Mouse (Mus musculus) adrenal gland, postnatal 14 days (tissue): ENCODE data around the gene Mrpl27. TPM values are rescaled to one million over a fixed set of nuclear protein-coding genes. Genes with fewer than 3 reads are reported as not detected.
"Not testable (repeated sequence)": the region's sequence is repeated elsewhere in the genome, so short reads cannot be mapped to it uniquely, and the experiment has no call there.

Experiments
- DNase-seq: peaks from one replicate; pipeline ENCODE4 v3.0.0; 2021; ENCODE audit warnings: mixed read lengths
- long read RNA-seq, 2 experiments: library from polyadenylated mRNA; stranded (forward); transcript quantifications; one replicate each; pipeline ENCODE4 v2.0.0; 2021
- total RNA-seq: library from RNA; stranded (reverse); gene quantifications from 2 replicates; pipeline ENCODE4 v1.2.3, GENCODE M21; 2021

Mrpl27 gene
- total RNA-seq, result 83.5 and 84.1 TPM in 2 replicates
- long read RNA-seq, experiment 1, transcript Mrpl27-201 (4 exons, 756 nt), result major isoform, 92 of 103 reads
- long read RNA-seq, experiment 1, partial matches to known transcripts, result 0 of 103 reads
- long read RNA-seq, experiment 1, other reads (novel, unspliced or antisense), result 6 of 103 reads
- long read RNA-seq, experiment 2, transcript Mrpl27-202 (4 exons, 439 nt), result minor isoform, 5 of 107 reads
- long read RNA-seq, experiment 2, transcript Mrpl27-201 (4 exons, 756 nt), result major isoform, 88 of 107 reads
- long read RNA-seq, experiment 2, partial matches to known transcripts, result 5 of 107 reads
- long read RNA-seq, experiment 2, other reads (novel, unspliced or antisense), result 9 of 107 reads

DNA sequence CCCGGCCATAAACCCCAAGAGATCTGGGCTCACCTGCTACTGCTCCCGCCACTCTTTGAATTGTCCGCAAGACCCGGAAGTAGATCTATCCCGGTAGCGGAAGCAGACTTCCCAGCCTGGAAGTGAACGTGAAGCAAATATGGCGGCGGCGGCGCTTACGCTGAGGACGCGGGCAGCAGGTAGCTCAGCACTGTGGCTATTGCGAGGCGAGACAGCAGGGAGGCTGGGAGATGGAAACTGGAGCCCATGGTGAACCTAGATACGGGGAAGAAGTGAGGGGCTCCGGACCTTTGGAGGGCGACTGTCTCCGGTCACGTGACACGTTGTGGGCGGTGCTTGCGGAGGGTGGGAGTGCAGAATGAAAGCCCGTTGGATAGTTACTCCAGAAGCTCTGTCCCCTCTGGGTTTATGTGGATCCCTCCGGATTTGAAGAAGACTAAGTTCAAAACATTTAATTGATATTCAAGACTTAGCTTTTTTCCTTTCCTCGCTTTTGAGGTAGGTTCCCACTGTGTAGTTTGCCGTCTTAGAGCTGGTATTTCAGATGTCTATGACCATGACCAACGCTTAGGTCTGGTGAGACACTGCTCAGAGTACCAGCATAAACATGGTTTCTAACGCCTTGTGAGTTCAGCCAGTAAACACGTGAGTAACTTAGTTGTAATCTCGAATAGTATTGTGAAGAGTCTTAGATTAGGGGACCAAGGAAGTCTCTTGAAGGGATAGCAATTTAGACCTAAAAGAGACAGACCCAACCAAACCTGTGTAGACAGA, at the start of gene Mrpl27, which contains the start of gene Eme1:
Gene Mrpl27, plus strand, starts transcription at position 105 of the 774 bp plus-strand sequence.
Gene Eme1, minus strand, starts transcription at position 302 of the 774 bp plus-strand sequence.
- DNase-seq, result peak; percentile 90

- DNase-seq, result peak; percentile 73
Observed at GRCm38 (mm10) chr11:94610744-94611740, 42.5 kb upstream of the Mrpl27 start.

GRCm38 (mm10) chr11:94614603-94615002, 39.0 kb upstream of the Mrpl27 start:
- DNase-seq, result no peak

DNA sequence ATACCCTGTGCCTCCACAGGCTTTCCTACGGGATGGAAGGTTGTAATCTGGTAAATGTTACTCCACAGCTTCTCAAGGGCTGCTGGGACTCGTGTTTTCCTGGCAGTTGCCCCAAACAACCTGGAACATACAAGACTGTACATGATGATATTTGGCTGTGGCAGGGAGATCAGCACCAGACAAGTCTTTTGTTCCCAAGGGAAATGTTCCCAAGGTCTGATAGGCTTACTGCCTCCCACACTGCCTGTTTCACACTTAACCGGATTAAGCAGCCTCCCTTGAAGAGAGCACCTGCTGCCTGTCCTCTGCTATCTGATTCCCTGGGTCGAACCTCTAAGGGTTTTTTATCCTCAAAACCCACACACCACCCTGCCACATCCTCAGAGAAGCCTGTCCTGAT, 38.1 kb upstream of the Mrpl27 start:
- DNase-seq, result no peak

- no peak for DNase-seq
Observed at GRCm38 (mm10) chr11:94617646-94618045, 35.9 kb upstream of the Mrpl27 start.

- DNase-seq, result no peak
Observed at GRCm38 (mm10) chr11:94620766-94621457, 32.7 kb upstream of the Mrpl27 start.

DNA sequence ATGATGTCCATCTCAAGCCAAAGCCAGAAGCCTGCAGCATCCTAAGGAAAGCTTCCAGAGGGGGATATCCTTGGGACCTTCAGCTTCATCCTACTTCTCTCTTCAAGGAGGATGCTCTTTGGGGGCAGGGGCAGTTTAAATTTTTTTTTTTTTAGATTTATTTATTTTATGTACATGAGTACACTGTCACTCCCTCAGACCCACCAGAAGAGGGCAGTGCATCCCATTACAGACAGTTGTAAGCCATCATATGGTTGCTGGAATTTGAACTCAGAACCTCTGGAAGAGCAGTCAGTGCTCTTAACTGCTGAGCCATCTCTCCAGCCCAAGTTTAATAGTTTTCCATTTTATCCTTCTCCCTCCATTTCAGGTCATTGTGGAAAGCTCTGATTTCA, 32.1 kb upstream of the Mrpl27 start:
- DNase-seq, result no peak

DNA sequence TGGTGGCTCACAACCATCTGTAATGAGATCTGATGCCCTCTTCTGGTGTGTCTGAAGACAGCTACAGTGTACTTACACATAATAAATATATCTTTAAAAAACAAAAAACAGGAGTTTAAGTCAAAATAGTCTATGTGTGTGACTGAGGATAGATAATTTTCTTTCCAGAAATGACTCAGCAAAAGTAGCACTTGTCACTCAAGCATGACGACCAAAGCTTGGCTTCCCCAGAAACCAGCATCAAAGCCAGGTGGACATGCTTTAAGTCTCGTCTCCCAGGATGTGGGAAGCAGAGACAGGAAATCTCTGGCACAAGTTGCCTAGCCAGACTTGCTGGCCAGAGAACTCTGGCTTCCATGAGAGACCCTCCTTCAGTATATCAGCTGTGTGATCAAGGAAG, 31.4 kb upstream of the Mrpl27 start:
- DNase-seq, result no peak

DNA sequence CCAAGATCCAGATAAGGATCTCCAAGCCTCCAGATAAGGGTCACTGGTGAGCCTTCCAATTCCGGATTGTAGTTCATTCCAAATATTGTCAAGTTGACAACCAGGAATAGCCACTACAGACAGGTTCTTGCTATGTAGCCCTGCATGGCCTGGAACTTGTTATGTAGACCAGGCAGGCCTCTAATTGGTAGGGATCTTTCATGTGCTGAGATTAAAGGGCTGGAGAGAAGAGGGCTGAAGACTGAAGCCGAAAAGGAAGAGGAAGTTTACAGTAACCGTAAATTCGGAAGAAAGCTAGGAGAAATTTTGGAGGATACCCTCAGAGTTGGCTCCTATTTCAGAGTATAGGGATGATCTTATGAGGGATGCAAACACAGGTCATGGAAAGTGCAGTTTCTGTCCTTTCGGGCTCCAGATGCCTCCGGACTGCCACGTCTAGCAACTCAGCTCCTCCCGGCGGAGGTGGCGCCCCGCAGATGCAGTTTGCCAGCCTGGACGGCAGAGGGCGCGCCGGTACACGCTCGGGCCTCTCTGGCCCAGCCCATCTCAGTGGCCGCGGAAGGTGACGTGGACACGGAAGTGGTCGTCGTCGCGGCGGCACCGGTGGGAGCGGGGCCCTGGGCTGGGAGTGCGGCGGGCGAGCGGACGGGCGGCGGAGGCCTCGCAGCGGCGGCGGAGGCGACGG, 24.2 kb upstream of the Mrpl27 start, which contains the start of gene Lrrc59:
Gene Lrrc59, plus strand, starts transcription at position 569 of the 685 bp plus-strand sequence.
- peak; percentile 97 for DNase-seq

GRCm38 (mm10) chr11:94629884-94630198, 23.7 kb upstream of the Mrpl27 start:
- DNase-seq, result no peak

DNA sequence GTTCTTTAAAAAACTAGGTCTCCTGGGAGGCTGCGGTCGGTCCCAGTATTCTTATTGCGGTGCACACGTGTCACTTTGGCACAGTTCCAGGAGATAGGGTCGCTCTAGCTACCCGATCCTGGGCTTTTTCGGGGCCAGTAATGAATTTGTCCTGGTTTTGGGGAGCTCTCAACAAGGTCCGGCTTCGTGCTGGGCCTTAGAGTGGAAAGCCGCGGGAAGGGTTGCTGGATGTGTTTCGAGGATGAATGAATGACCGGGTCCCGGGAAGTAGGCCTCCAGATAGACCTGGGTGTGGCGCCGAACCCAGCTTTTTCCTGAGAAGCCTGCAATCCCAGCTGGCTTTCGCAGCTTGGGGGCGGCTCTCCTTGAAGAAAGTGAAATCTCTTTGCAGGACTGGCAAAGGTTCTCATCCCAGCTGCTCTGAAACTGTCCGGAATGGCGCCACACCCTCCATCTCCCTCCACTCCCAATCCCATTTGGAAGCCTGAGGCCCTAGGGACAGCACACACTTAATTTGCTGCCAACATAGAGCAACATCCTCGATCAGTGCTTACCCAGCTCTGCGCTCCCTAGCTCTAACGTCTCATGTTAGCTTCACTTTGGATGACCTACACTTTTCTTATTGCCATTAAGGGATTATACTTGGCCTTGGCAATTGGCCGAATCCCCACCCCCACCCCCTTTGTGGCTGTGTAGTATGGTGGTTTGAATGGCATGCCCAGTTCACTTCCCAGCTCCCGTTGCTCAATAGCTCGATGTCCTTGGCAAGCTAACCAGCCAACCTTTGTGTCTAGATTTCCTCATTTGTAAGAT, 23.2 kb upstream of the Mrpl27 start:
- DNase-seq, result peak; percentile 76

DNA sequence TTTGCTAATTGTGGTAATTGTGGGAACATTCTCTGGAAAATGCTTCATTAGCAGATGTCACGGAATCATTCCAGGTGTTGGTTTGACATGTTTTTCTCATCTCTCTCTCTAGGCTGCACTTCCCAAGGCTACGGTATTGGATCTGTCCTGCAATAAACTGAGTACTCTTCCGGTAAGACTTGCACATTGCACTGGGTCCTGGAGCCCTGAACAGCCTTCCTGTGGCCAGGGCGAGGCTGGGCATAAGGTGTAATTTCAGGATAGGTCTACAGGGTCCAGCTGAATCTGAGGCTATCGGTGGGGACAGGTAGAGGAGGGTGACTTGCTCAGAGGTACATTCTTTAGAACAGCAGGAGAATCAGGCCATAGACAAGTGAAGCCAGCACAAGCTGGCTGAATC, 21.6 kb upstream of the Mrpl27 start:
- DNase-seq, result no peak

DNA sequence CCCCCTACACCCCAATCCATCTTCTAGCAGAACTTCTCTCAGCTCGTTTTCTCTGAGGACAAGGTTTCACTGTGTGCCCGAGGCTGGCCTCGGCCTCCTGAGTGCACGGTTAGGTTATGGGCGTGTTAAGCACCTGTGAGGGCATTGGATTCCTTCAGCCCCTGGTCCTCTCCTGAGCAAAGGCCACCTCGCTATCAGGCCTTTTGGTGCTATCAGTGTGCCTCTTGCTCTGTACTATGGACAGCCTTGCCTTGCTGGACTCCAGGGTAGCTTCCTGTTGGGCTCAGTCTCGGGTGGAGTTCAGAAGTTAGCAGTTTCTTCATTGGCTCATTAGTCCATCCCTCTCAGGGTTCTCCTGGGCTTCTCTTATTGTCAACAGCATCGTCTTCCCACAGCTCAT, 20.6 kb upstream of the Mrpl27 start:
- no peak for DNase-seq

- DNase-seq, result no peak
Observed at GRCm38 (mm10) chr11:94634431-94634830, 19.1 kb upstream of the Mrpl27 start.

DNA sequence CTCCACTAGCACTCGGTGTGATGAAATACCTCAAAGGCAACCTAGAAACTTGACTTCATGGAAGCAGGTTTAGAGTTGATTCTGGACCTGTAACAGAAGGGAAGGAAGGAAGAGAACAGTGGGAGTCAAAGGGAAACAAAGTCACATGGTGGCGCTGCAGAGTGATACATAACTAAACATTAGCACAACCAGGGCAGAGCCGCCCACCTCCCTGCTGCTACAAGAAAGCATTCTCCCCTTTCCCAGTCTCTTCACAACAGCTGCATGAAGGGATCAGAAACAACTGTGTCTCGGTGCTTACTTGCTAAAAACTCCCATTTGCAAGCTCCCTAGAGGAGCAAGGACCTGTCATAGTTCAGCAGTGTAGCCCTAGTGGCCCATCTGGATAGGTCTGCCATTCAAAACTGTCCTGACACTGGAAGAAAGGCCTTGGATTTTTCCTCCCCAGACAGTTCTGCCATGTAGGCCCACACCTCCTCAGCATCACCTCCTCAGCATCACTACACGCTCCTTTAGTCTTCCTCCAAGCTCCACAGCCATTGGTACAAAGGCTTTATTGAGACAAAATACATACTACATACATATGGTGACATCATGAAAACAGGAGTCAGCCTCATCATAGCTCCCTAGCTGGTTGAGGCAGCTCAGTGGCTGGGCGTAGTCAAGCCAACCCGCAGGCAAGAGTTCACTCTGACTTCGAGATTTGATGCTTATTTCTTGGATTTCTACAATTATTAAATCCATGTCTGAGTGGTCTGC, 8.9 kb upstream of the Mrpl27 start:
- no peak for DNase-seq

GRCm38 (mm10) chr11:94646457-94646856, 7.1 kb upstream of the Mrpl27 start:
- DNase-seq, result no peak

GRCm38 (mm10) chr11:94651241-94651640, 2.3 kb upstream of the Mrpl27 start:
- not testable (repeated sequence) for DNase-seq

GRCm38 (mm10) chr11:94652973-94653372, 594 bp upstream of the Mrpl27 start:
- no peak for DNase-seq

- no peak for DNase-seq
Observed at GRCm38 (mm10) chr11:94661344-94661743, 7.8 kb downstream of the Mrpl27 start.
